Mouse (Mus musculus) heart, embryonic 12.5 days (tissue): ENCODE results near the gene Nfatc3. TPM values are rescaled to one million over a fixed set of nuclear protein-coding genes. Genes with fewer than 3 reads are reported as not detected.
A peak's percentile ranks its signal among the peaks of the same experiment; 100 is the strongest.

Experiments used
- ATAC-seq: fragments of 200-750 bp; cut with Nextera tagmentation; 2 replicates; pipeline ENCODE4 v1.8.0; 2017; ENCODE audit warnings: moderate TSS enrichment, moderate library complexity; ENCODE audit not compliant: insufficient number of reproducible peaks, low FRiP score
- H3K27ac ChIP-seq: fragments of 300-500 bp; sonication (generic); 2 replicates; pipeline ENCODE4 v1.5.1; 2016; ENCODE audit warnings: mild to moderate bottlenecking, moderate library complexity; ENCODE audit not compliant: poor library complexity, severe bottlenecking
- H3K27me3 ChIP-seq: fragments of 300-500 bp; sonication (generic); replicated peaks from 2 replicates; pipeline ENCODE4 v1.6.1; 2016; ENCODE audit warnings: mild to moderate bottlenecking, moderate library complexity
- H3K36me3 ChIP-seq: fragments of 300-500 bp; sonication (generic); 2 replicates; pipeline ENCODE4 v1.6.1; 2016; ENCODE audit warnings: mild to moderate bottlenecking, moderate library complexity
- H3K4me1 ChIP-seq: fragments of 300-500 bp; sonication (generic); replicated peaks from 2 replicates; pipeline ENCODE4 v1.6.1; 2016; ENCODE audit warnings: mild to moderate bottlenecking
- H3K4me2 ChIP-seq: fragments of 300-500 bp; sonication (generic); 2 replicates; pipeline ENCODE4 v1.6.1; 2016; ENCODE audit warnings: mild to moderate bottlenecking, moderate library complexity
- H3K4me3 ChIP-seq: fragments of 300-500 bp; sonication (generic); 2 replicates; pipeline ENCODE4 v1.5.1; 2016; ENCODE audit warnings: mild to moderate bottlenecking
- H3K9ac ChIP-seq: fragments of 300-500 bp; sonication (generic); 2 replicates; pipeline ENCODE4 v1.6.1; 2016; ENCODE audit warnings: mild to moderate bottlenecking, moderate library complexity
- H3K9me3 ChIP-seq: fragments of 300-500 bp; sonication (generic); replicated peaks from 2 replicates; pipeline ENCODE4 v1.6.1; 2016; ENCODE audit warnings: mild to moderate bottlenecking, moderate library complexity
- WGBS: fragments of 180-500 bp; shearing (Covaris S2); methylation state at CpG from one replicate; pipeline ENCODE4 v1.1.7; 2016; 5-methylcytosine and 5-hydroxymethylcytosine counted together
- polyA plus RNA-seq: library from polyadenylated mRNA; unstranded; fragments of >200 nt; fragmentation: Nextera tagmentation; extraction: Ambion mirVana; gene quantifications from 2 replicates; pipeline ENCODE4 v1.2.1, GENCODE M21; 2016

The Nfatc3 gene
- polyA plus RNA-seq, 1 experiment from 2014 or later = 4.6 TPM

DNA sequence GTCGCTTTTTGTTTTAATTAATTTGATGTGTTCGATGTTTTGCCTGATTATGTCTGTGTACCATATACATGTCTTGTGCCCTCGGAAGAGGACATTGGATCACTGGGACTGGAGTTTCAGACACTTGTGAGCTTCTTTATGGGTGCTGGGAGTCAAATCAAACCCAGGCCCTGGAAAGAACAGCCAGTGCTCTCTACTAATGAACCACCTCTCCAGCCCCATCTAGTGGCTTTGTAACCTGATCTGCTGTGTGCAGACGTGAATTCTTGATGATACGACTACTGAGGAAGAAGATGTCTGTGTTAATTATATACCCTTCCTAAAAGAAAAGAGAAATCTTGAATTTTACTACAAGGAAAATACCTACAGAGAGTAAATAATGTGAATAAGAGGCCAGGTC is 18.0 kb downstream of the Nfatc3 start:
- peaks cover 5% of the 10 kb centered on the region for H3K4me1 ChIP-seq
- H3K9ac ChIP-seq = no peak overlapping the region
- WGBS = 79% methylated on average over 5 of the region's 5 CpGs
- no peak overlapping the region for H3K4me3 ChIP-seq
- no peak overlapping the region for H3K27ac ChIP-seq
- no peaks in the 10 kb centered on the region for H3K9me3 ChIP-seq
- no peaks in the 10 kb centered on the region for H3K27me3 ChIP-seq
- H3K36me3 ChIP-seq = peaks cover 16% of the 10 kb centered on the region
- H3K4me2 ChIP-seq = no peak overlapping the region
- no peak for ATAC-seq

DNA sequence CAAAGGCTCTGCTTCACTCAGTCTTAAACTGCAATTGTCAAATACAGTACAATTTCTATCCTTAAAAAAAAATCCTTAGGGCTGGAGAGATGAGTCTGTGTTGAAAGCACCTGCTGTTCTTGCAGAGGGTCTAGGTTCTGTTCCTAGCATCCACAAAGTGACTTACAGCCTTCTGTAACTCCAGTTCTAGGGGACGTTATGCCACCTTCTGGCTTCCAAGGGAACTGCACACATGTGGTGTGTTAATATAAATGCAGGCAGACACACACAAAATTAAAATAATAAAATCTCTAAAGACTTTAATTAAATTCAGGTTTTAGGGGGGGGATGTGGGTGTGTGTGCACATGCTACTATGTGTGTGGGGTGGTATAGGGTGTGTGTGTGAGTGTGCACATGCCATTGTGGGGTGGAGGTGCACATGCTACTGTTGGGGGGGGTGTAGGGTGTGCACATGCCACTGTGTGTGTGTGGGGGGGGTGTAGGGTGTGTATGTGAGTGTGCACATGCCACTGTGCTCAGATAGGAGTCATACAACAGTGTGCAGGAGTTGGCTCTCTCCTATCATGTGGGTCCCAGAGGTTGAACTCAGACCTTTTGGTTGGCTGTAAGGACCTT is 18.9 kb downstream of the Nfatc3 start:
- peaks cover 22% of the 10 kb centered on the region for H3K36me3 ChIP-seq
- H3K4me1 ChIP-seq = peaks cover 5% of the 10 kb centered on the region
- H3K9me3 ChIP-seq = no peaks in the 10 kb centered on the region
- WGBS = 83% methylated on average over 1 of the region's 1 CpGs
- no peaks in the 10 kb centered on the region for H3K27me3 ChIP-seq
- no peak overlapping the region for H3K4me3 ChIP-seq
- no peak overlapping the region for H3K4me2 ChIP-seq
- H3K27ac ChIP-seq = no peak overlapping the region
- ATAC-seq = no peak
- no peak overlapping the region for H3K9ac ChIP-seq

GRCm38 (mm10) chr8:106102321-106102720 is 43.7 kb downstream of the Nfatc3 start:
- ATAC-seq = no peak
- Histone ChIP-seq H3K36me3 (peaks cover 35% of the 10 kb centered on the region), H3K27ac (no peak overlapping the region), H3K4me3 (no peak overlapping the region), H3K4me1 (no peaks in the 10 kb centered on the region), H3K4me2 (no peak overlapping the region), H3K9ac (no peak overlapping the region), H3K27me3 (no peaks in the 10 kb centered on the region), H3K9me3 (no peaks in the 10 kb centered on the region)
- WGBS = 87% methylated on average over 4 of the region's 4 CpGs

- H3K27me3 ChIP-seq = no peaks in the 10 kb centered on the region
- no peaks in the 10 kb centered on the region for H3K4me1 ChIP-seq
- 80% methylated on average over 2 of the region's 2 CpGs for WGBS
- H3K4me2 ChIP-seq = no peak overlapping the region
- H3K4me3 ChIP-seq = no peak overlapping the region
- no peak overlapping the region for H3K9ac ChIP-seq
- ATAC-seq = no peak
- H3K9me3 ChIP-seq = no peaks in the 10 kb centered on the region
- H3K27ac ChIP-seq = no peak overlapping the region
- peaks cover 42% of the 10 kb centered on the region for H3K36me3 ChIP-seq
These were observed 45.2 kb downstream of the Nfatc3 start for GRCm38 (mm10) chr8:106103888-106104287.

GRCm38 (mm10) chr8:106106193-106106592 is 47.6 kb downstream of the Nfatc3 start:
- no peak for ATAC-seq

DNA sequence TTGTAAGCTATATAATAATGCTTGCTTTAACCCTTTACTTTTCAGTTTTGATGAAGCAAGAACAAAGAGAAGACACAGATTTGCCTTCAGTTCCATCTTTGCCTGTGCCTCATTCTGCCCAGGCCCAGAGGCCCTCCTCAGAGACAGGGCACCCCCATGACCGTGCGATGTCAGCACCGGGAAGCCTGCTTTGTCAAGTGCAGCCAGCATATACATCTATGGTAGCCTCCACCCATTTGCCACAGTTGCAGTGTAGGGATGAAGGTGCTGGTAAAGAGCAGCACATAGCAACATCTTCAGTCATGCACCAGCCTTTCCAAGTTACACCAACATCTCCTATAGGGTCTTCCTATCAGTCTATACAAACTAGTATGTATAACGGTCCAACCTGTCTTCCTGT is 49.4 kb downstream of the Nfatc3 start:
- Histone ChIP-seq H3K4me1 (peaks cover 4% of the 10 kb centered on the region; the same call in 1 of the 2 replicates), H3K9ac (no peak overlapping the region), H3K9me3 (no peaks in the 10 kb centered on the region), H3K27me3 (no peaks in the 10 kb centered on the region), H3K27ac (no peak overlapping the region), H3K4me2 (no peak overlapping the region), H3K36me3 (peaks cover 44% of the 10 kb centered on the region), H3K4me3 (no peak overlapping the region)
- 92% methylated on average over 4 of the region's 4 CpGs for WGBS
- no peak for ATAC-seq

More at GRCm38 (mm10) chr8:106106193-106106592, 47.6 kb downstream of the Nfatc3 start:
- H3K4me3 ChIP-seq = no peak overlapping the region
- H3K4me1 ChIP-seq = no peaks in the 10 kb centered on the region
- no peaks in the 10 kb centered on the region for H3K9me3 ChIP-seq
- H3K36me3 ChIP-seq = peaks cover 44% of the 10 kb centered on the region
- no peak overlapping the region for H3K4me2 ChIP-seq
- H3K27me3 ChIP-seq = no peaks in the 10 kb centered on the region
- WGBS = 77% methylated on average over 1 of the region's 1 CpGs
- H3K27ac ChIP-seq = no peak overlapping the region
- no peak overlapping the region for H3K9ac ChIP-seq

- WGBS = 94% methylated on average over 3 of the region's 3 CpGs
- ATAC-seq = no peak
- Histone ChIP-seq H3K27me3 (no peaks in the 10 kb centered on the region), H3K9me3 (no peaks in the 10 kb centered on the region), H3K9ac (no peak overlapping the region), H3K36me3 (peaks cover 41% of the 10 kb centered on the region), H3K4me1 (peaks cover 4% of the 10 kb centered on the region; the same call in 1 of the 2 replicates), H3K4me3 (no peak overlapping the region), H3K4me2 (no peak overlapping the region), H3K27ac (no peak overlapping the region)
These were observed 50.1 kb downstream of the Nfatc3 start for GRCm38 (mm10) chr8:106108729-106109128.

- H3K4me2 ChIP-seq = no peak overlapping the region
- H3K4me3 ChIP-seq = no peak overlapping the region
- peaks cover 4% of the 10 kb centered on the region; the same call in 1 of the 2 replicates for H3K4me1 ChIP-seq
- WGBS = 49% methylated on average over 2 of the region's 2 CpGs
- H3K9ac ChIP-seq = 0 out of 2 replicates have a peak overlapping the region, but pooled peaks have one; percentile 8
- no peaks in the 10 kb centered on the region for H3K9me3 ChIP-seq
- no peaks in the 10 kb centered on the region for H3K27me3 ChIP-seq
- peak overlapping the region; percentile 2; the same call in 1 of the 2 replicates for H3K27ac ChIP-seq
- ATAC-seq = no peak
- H3K36me3 ChIP-seq = peaks cover 42% of the 10 kb centered on the region
These were observed 53.4 kb downstream of the Nfatc3 start for GRCm38 (mm10) chr8:106112041-106112440.

- no peaks in the 10 kb centered on the region for H3K27me3 ChIP-seq
- WGBS = 75% methylated on average over 1 of the region's 1 CpGs
- no peak overlapping the region for H3K4me3 ChIP-seq
- H3K27ac ChIP-seq = no peak overlapping the region
- H3K9me3 ChIP-seq = no peaks in the 10 kb centered on the region
- H3K9ac ChIP-seq = no peak overlapping the region
- peaks cover 46% of the 10 kb centered on the region for H3K36me3 ChIP-seq
- no peak for ATAC-seq
- no peak overlapping the region for H3K4me2 ChIP-seq
- H3K4me1 ChIP-seq = peaks cover 4% of the 10 kb centered on the region; the same call in 1 of the 2 replicates
These were observed 53.9 kb downstream of the Nfatc3 start for GRCm38 (mm10) chr8:106112514-106112913.

DNA sequence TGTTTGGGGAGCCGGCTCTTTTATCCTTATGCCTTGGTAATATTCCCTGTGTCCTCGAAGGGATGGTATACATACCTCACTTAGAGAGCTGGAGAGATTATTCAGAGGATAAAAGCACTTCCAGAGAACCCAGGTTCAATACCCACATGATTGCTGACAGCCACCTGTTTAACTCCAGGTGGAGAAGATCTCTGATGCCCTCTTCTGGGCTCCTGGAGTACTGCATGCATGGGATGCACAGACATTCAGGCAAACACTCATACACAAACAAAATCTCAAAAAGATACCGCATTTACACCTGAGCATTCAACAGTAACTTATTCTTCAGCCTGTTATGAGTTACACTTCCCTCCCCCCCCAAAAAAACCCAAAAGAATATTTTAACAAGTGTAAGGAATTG is 57.3 kb downstream of the Nfatc3 start:
- ATAC-seq = no peak
- Histone ChIP-seq H3K9me3 (no peaks in the 10 kb centered on the region), H3K27ac (no peak overlapping the region), H3K36me3 (peaks cover 41% of the 10 kb centered on the region), H3K4me2 (no peak overlapping the region), H3K9ac (no peak overlapping the region), H3K27me3 (no peaks in the 10 kb centered on the region), H3K4me3 (no peak overlapping the region), H3K4me1 (peaks cover 4% of the 10 kb centered on the region; the same call in 1 of the 2 replicates)
- WGBS = 91% methylated on average over 3 of the region's 3 CpGs

DNA sequence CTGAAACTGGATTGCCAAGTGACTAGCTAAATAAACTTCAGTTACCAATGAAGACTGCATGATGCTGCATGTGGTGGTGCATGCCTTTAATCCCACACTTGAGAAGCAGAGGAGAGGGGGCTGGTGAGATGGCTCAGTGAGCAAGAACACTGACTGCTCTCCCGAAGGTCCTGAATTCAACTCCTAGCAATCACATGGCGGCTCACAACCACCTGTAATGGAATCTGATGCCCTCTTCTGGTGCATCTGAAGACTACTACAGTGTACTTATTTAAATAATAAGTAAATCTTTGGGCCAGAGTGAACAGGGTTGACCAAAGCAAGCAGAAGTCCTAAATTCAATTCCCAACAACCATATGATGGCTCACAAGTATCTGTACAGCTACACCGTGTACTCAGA is 64.8 kb downstream of the Nfatc3 start:
- 81% methylated on average over 3 of the region's 3 CpGs for WGBS
- H3K9ac ChIP-seq = no peak overlapping the region
- H3K4me2 ChIP-seq = no peak overlapping the region
- H3K27ac ChIP-seq = no peak overlapping the region
- no peaks in the 10 kb centered on the region for H3K9me3 ChIP-seq
- H3K4me3 ChIP-seq = no peak overlapping the region
- no peaks in the 10 kb centered on the region for H3K27me3 ChIP-seq
- peaks cover 40% of the 10 kb centered on the region for H3K36me3 ChIP-seq
- no peak for ATAC-seq
- no peaks in the 10 kb centered on the region for H3K4me1 ChIP-seq

- H3K27me3 ChIP-seq = no peaks in the 10 kb centered on the region
- peaks cover 45% of the 10 kb centered on the region for H3K36me3 ChIP-seq
- WGBS = 88% methylated on average over 1 of the region's 1 CpGs
- no peak for ATAC-seq
- no peaks in the 10 kb centered on the region for H3K9me3 ChIP-seq
- no peaks in the 10 kb centered on the region for H3K4me1 ChIP-seq
- H3K4me3 ChIP-seq = no peak overlapping the region
- no peak overlapping the region for H3K9ac ChIP-seq
- no peak overlapping the region for H3K4me2 ChIP-seq
- H3K27ac ChIP-seq = no peak overlapping the region
These were observed 67.4 kb downstream of the Nfatc3 start for GRCm38 (mm10) chr8:106126055-106126454.
